Mouse (Mus musculus) embryo, embryonic 9.5 days (tissue): ENCODE results near the gene Xntrpc.

ENCODE experiments used
- DNase-seq: peaks from one replicate; pipeline ENCODE4 v3.0.0-alpha.2; 2017; ENCODE audit errors: extremely low spot score

The Xntrpc gene

GRCm38 (mm10) chr7:102137898-102138297 is 72.4 kb downstream of the Xntrpc start:
- no peak for DNase-seq
